Mouse (Mus musculus): ENCODE data around the gene Erbb2. TPM values are rescaled to one million over a fixed set of nuclear protein-coding genes. Genes with fewer than 3 reads are reported as not detected.

The Erbb2 gene
- total and polyA plus RNA-seq, 2 experiments: 0.72 to 1.0 TPM

DNA sequence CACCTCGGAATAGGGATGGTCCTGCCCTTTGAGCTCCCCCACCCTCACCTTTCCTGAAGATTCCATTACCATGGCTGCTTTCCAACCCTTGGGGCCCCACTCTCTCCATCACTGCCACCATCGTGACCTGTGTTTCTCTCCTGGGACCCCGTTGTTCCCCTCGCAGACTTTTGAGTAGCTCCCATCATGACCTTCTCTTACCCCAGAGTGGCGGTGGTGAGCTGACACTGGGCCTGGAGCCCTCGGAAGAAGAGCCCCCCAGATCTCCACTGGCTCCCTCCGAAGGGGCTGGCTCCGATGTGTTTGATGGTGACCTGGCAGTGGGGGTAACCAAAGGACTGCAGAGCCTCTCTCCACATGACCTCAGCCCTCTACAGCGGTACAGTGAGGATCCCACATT lies 23.5 kb downstream of the Erbb2 start:
- Histone ChIP-seq H3K27me3 (ENCODE audit: control insufficient read depth, insufficient read depth, low read length) (no peaks in the 10 kb centered on the region), H3K9ac (ENCODE audit: low read depth, low read length) (no peak overlapping the region)
- TF ChIP-seq POLR2A (IDR thresholded peaks at IDR 0.05; ENCODE audit: extremely low read depth, insufficient read depth, low read length) (no peak), CTCF (IDR thresholded peaks at IDR 0.05; ENCODE audit: low read depth, low read length) (no peak)

DNA sequence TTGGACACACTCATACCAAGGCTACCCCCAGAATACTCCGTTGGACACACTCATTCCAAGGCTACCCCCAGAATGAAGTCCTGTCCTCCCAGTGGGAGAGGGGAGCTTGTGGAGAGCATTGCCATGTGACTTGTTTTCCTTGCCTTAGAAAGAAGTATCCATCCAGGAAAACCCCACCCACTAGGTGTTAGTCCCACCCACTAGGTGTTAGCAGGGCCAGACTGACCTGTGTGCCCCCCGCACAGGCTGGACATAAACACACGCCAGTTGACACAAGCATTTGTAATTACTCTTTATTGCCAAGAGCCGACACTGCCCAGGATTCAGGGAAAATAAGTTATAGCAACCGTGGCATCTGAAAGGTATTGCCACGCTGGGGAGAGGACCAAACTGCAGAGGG lies 25.2 kb downstream of the Erbb2 start:
- Histone ChIP-seq H3K27ac (replicated peaks; ENCODE audit: insufficient read depth, low read depth, low read length) (no peak overlapping the region), H3K79me2 (ENCODE audit: control insufficient read depth, insufficient read depth, low read length) (no peaks in the 10 kb centered on the region), H3K27me3 (ENCODE audit: control insufficient read depth, insufficient read depth, low read length) (no peaks in the 10 kb centered on the region), H3K4me1 (ENCODE audit: control insufficient read depth, insufficient read depth, low read length) (0 out of 2 replicates have a peak, but pooled peaks cover 3% of the 10 kb centered on the region), H3K4me3 (ENCODE audit: insufficient read depth, low read depth, low read length) (no peak overlapping the region), H3K9ac (ENCODE audit: low read depth, low read length) (no peak overlapping the region), H3K36me3 (ENCODE audit: control insufficient read depth, insufficient read depth, low read length) (no peaks in the 10 kb centered on the region)
- WGBS: 91% methylated on average over 6 of the region's 6 CpGs
- no peak for DNase-seq (ENCODE audit: extremely low read depth, low read depth, low spot score)
- TF ChIP-seq CTCF (IDR thresholded peaks at IDR 0.05; ENCODE audit: low read depth, low read length) (no peak), POLR2A (IDR thresholded peaks at IDR 0.05; ENCODE audit: extremely low read depth, insufficient read depth, low read length) (no peak)

More for the DNA sequence above, 23.5 kb downstream of the Erbb2 start:
- Histone ChIP-seq H3K27ac (replicated peaks; ENCODE audit: insufficient read depth, low read depth, low read length) (no peak overlapping the region), H3K4me3 (ENCODE audit: insufficient read depth, low read depth, low read length) (no peak overlapping the region), H3K36me3 (ENCODE audit: control insufficient read depth, insufficient read depth, low read length) (no peaks in the 10 kb centered on the region), H3K4me1 (ENCODE audit: control insufficient read depth, insufficient read depth, low read length) (0 out of 2 replicates have a peak, but pooled peaks cover 3% of the 10 kb centered on the region), H3K79me2 (ENCODE audit: control insufficient read depth, insufficient read depth, low read length) (no peaks in the 10 kb centered on the region)
- no peak for DNase-seq (ENCODE audit: extremely low read depth, low read depth, low spot score)
- WGBS: 98% methylated on average over 9 of the region's 9 CpGs

DNA sequence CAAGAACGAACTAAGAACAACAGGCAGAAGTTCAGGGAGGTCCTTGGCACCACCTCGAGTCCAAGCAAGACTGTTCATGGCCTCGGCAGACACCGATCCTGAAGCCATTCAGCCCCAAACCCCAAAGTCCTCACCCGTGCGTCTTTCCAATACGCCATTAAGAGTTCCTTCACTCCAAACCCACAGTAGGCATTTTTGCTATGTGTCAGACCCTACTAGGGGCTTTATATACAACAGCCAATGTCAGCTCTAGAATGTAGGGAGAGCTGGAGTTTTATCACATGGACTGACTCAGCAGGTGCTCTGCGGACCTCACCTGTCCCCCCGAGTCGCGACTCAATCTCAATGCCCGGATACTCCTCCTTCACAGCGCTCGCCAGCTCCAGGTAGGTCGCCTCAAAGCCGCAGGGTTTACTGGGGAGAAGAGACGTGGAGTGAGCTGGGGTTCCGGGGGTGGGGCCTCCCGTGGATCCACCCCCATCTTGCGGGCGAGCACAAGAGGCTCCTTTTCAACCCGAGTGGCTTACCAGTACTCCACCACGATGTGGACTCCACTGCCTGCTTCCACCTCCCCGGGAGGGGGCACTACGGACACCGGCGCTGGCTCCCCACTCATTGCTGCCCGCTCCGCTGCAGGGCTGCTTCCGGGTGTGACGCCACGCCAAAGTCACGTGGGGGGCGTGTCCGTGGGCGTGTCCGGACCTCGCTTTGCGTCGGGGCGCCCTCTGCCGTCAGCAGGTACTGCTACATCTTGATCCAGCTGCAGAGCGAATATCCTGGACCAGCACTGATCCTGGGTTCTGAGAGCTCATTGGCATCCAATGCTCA lies 26.3 kb downstream of the Erbb2 start, which contains the start of gene Mien1:
Gene Mien1 (minus strand): TSS at position 661 of the 828 bp plus-strand sequence.
- H3K36me3 ChIP-seq (ENCODE audit: control insufficient read depth, insufficient read depth, low read length): no peaks in the 10 kb centered on the region
- peak; percentile 78 for DNase-seq (ENCODE audit: extremely low read depth, low read depth, low spot score)
- H3K4me1 ChIP-seq (ENCODE audit: control insufficient read depth, insufficient read depth, low read length): 0 out of 2 replicates have a peak, but pooled peaks cover 3% of the 10 kb centered on the region
- peak within 1 kb of the TSS; percentile 95 for H3K4me3 ChIP-seq (ENCODE audit: insufficient read depth, low read depth, low read length)
- no peaks in the 10 kb centered on the region for H3K27me3 ChIP-seq (ENCODE audit: control insufficient read depth, insufficient read depth, low read length)
- WGBS: 1% methylated on average over 43 of the region's 43 CpGs
- peak within 1 kb of the TSS; percentile 91 for H3K27ac ChIP-seq (replicated peaks; ENCODE audit: insufficient read depth, low read depth, low read length)
- H3K9ac ChIP-seq (ENCODE audit: low read depth, low read length): peak within 1 kb of the TSS; percentile 91
- TF ChIP-seq POLR2A (IDR thresholded peaks at IDR 0.05; ENCODE audit: extremely low read depth, insufficient read depth, low read length): peak; percentile 37; the same call in 1 of the 2 replicates
- peak; percentile 88 for TF ChIP-seq CTCF (IDR thresholded peaks at IDR 0.05; ENCODE audit: low read depth, low read length)
- no peaks in the 10 kb centered on the region for H3K79me2 ChIP-seq (ENCODE audit: control insufficient read depth, insufficient read depth, low read length)

DNA sequence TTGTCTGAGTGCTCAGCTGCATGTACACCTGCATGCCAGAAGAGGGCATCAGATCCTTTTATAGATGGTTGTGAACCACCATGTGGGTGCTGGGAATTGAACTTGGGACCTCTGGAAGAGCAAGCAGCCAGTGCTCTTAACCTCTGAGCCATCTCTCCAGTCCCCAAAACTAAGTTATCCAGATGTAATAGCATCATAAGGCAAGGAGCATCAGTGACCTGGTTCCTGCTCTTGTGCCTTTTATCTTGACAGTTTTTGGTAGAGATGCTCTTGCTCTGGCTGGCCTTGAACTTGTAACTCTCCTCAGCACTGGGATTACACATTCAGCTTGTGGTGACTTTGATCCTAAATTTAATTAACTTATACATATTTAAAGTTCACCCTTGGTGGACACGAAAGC lies 31.4 kb downstream of the Erbb2 start:
- H3K79me2 ChIP-seq (ENCODE audit: control insufficient read depth, insufficient read depth, low read length): peaks cover 10% of the 10 kb centered on the region; the same call in 1 of the 2 replicates
- WGBS: 100% methylated on average over 1 of the region's 1 CpGs
- H3K36me3 ChIP-seq (ENCODE audit: control insufficient read depth, insufficient read depth, low read length): no peaks in the 10 kb centered on the region
- no peak overlapping the region for H3K4me3 ChIP-seq (ENCODE audit: insufficient read depth, low read depth, low read length)
- no peaks in the 10 kb centered on the region for H3K27me3 ChIP-seq (ENCODE audit: control insufficient read depth, insufficient read depth, low read length)
- peaks cover 5% of the 10 kb centered on the region; the same call in 1 of the 2 replicates for H3K4me1 ChIP-seq (ENCODE audit: control insufficient read depth, insufficient read depth, low read length)
- DNase-seq (ENCODE audit: extremely low read depth, low read depth, low spot score): no peak
- TF ChIP-seq POLR2A (IDR thresholded peaks at IDR 0.05; ENCODE audit: extremely low read depth, insufficient read depth, low read length): no peak
- no peak for TF ChIP-seq CTCF (IDR thresholded peaks at IDR 0.05; ENCODE audit: low read depth, low read length)
- no peak overlapping the region for H3K9ac ChIP-seq (ENCODE audit: low read depth, low read length)
- no peak overlapping the region for H3K27ac ChIP-seq (replicated peaks; ENCODE audit: insufficient read depth, low read depth, low read length)

DNA sequence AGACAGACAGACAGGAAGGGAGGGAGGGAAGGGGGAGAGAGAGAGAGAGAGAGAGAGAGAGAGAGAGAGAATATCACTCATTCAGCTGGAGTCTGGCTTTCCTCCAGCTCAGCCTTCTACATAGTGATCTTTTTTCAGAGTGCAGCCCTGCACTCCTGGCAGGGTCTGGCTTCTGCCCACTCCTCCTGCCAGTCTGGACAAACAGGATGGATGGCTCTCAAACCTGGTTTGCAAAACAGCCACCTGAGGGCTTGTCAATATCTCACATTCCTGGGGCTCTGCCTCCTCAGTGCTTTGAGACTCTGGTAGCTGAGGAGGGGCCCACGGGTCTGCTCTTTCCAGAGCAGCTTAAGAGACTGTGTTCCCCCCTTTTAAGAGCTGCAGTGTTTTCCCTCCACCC lies 33.0 kb downstream of the Erbb2 start:
- no peaks in the 10 kb centered on the region for H3K27me3 ChIP-seq (ENCODE audit: control insufficient read depth, insufficient read depth, low read length)
- H3K36me3 ChIP-seq (ENCODE audit: control insufficient read depth, insufficient read depth, low read length): no peaks in the 10 kb centered on the region
- peak overlapping the region; percentile 97 for H3K27ac ChIP-seq (replicated peaks; ENCODE audit: insufficient read depth, low read depth, low read length)
- H3K79me2 ChIP-seq (ENCODE audit: control insufficient read depth, insufficient read depth, low read length): peaks cover 21% of the 10 kb centered on the region; the same call in 1 of the 2 replicates
- TF ChIP-seq CTCF (IDR thresholded peaks at IDR 0.05; ENCODE audit: low read depth, low read length) (no peak), POLR2A (IDR thresholded peaks at IDR 0.05; ENCODE audit: extremely low read depth, insufficient read depth, low read length) (no peak)
- DNase-seq (ENCODE audit: extremely low read depth, low read depth, low spot score): no peak
- no peak overlapping the region for H3K4me3 ChIP-seq (ENCODE audit: insufficient read depth, low read depth, low read length)
- H3K4me1 ChIP-seq (ENCODE audit: control insufficient read depth, insufficient read depth, low read length): peaks cover 8% of the 10 kb centered on the region; the same call in 1 of the 2 replicates
- WGBS: 13% methylated on average over 1 of the region's 1 CpGs
- peak overlapping the region; percentile 71 for H3K9ac ChIP-seq (ENCODE audit: low read depth, low read length)

Data from liver, adult 2 months (tissue).